Mouse (Mus musculus): ENCODE results near the gene Gm49358. TPM values are rescaled to one million over a fixed set of nuclear protein-coding genes. Genes with fewer than 3 reads are reported as not detected.
A peak's percentile ranks its signal among the peaks of the same experiment; 100 is the strongest.

The Gm49358 gene
- total RNA-seq, 2 experiments from 2014 or later: 33.8 to 43.0 TPM

GRCm38 (mm10) chr10:86777614-86778319, 14.0 kb downstream of the Gm49358 start:
- no peak for DNase-seq (ENCODE audit: extremely low spot score in 1 of 2, low spot score in 1 of 2)

- DNase-seq (ENCODE audit: extremely low spot score in 1 of 2, low spot score in 1 of 2): peak; percentile 78 to 83
Measured at GRCm38 (mm10) chr10:86778398-86779116, 14.8 kb downstream of the Gm49358 start, which contains the start of gene Nt5dc3. TSS of gene Nt5dc3 (plus strand) at chr10:86779005.

- peak in 1 of 2 experiments; percentile 21 for DNase-seq (ENCODE audit: extremely low spot score in 1 of 2, low spot score in 1 of 2)
Measured at GRCm38 (mm10) chr10:86779117-86779755, 15.5 kb downstream of the Gm49358 start.

GRCm38 (mm10) chr10:86779816-86780500, 16.2 kb downstream of the Gm49358 start:
- DNase-seq (ENCODE audit: extremely low spot score in 1 of 2, low spot score in 1 of 2): no peak

- DNase-seq (ENCODE audit: extremely low spot score in 1 of 2, low spot score in 1 of 2): no peak
Measured at GRCm38 (mm10) chr10:86781641-86782040, 17.9 kb downstream of the Gm49358 start.

GRCm38 (mm10) chr10:86782656-86783055, 18.9 kb downstream of the Gm49358 start:
- no peak for DNase-seq (ENCODE audit: extremely low spot score in 1 of 2, low spot score in 1 of 2)

- DNase-seq (ENCODE audit: extremely low spot score in 1 of 2, low spot score in 1 of 2): no peak
Measured at GRCm38 (mm10) chr10:86783561-86783960, 19.8 kb downstream of the Gm49358 start.

- no peak for DNase-seq (ENCODE audit: extremely low spot score in 1 of 2, low spot score in 1 of 2)
Measured at GRCm38 (mm10) chr10:86784126-86784675, 20.4 kb downstream of the Gm49358 start.

GRCm38 (mm10) chr10:86785396-86785795, 21.6 kb downstream of the Gm49358 start:
- DNase-seq (ENCODE audit: extremely low spot score in 1 of 2, low spot score in 1 of 2): no peak

- no peak for DNase-seq (ENCODE audit: extremely low spot score in 1 of 2, low spot score in 1 of 2)
Measured at GRCm38 (mm10) chr10:86786083-86786482, 22.3 kb downstream of the Gm49358 start.

GRCm38 (mm10) chr10:86788193-86788592, 24.4 kb downstream of the Gm49358 start:
- no peak for DNase-seq (ENCODE audit: extremely low spot score in 1 of 2, low spot score in 1 of 2)

GRCm38 (mm10) chr10:86789146-86789672, 25.4 kb downstream of the Gm49358 start:
- DNase-seq (ENCODE audit: extremely low spot score in 1 of 2, low spot score in 1 of 2): no peak

GRCm38 (mm10) chr10:86791507-86792184, 27.9 kb downstream of the Gm49358 start:
- no peak for DNase-seq (ENCODE audit: extremely low spot score in 1 of 2, low spot score in 1 of 2)

- no peak for DNase-seq (ENCODE audit: extremely low spot score in 1 of 2, low spot score in 1 of 2)
Measured at GRCm38 (mm10) chr10:86793509-86793951, 29.8 kb downstream of the Gm49358 start.

GRCm38 (mm10) chr10:86794196-86794595, 30.4 kb downstream of the Gm49358 start:
- no peak for DNase-seq (ENCODE audit: extremely low spot score in 1 of 2, low spot score in 1 of 2)

GRCm38 (mm10) chr10:86794794-86795535, 31.2 kb downstream of the Gm49358 start:
- DNase-seq (ENCODE audit: extremely low spot score in 1 of 2, low spot score in 1 of 2): no peak

GRCm38 (mm10) chr10:86796073-86796741, 32.4 kb downstream of the Gm49358 start:
- DNase-seq (ENCODE audit: extremely low spot score in 1 of 2, low spot score in 1 of 2): no peak

GRCm38 (mm10) chr10:86807362-86807761, 43.6 kb downstream of the Gm49358 start:
- no peak for DNase-seq (ENCODE audit: extremely low spot score in 1 of 2, low spot score in 1 of 2)
